Mouse (Mus musculus) liver, embryonic 12.5 days (tissue): ENCODE results near the gene Ogg1. TPM values are rescaled to one million over a fixed set of nuclear protein-coding genes. Genes with fewer than 3 reads are reported as not detected.

ENCODE experiments used
- ATAC-seq: fragments of 200-750 bp; cut with Nextera tagmentation; 2 replicates; pipeline ENCODE4 v1.8.0; 2017; ENCODE audit warnings: moderate number of reproducible peaks, mild to moderate bottlenecking, moderate library complexity
- H3K27ac ChIP-seq: fragments of 300-500 bp; sonication (generic); 2 replicates; pipeline ENCODE4 v1.5.1; 2016; ENCODE audit warnings: mild to moderate bottlenecking
- H3K27me3 ChIP-seq: fragments of 300-500 bp; sonication (generic); replicated peaks from 2 replicates; pipeline ENCODE4 v1.6.1; 2016; ENCODE audit warnings: mild to moderate bottlenecking, moderate library complexity
- H3K36me3 ChIP-seq: fragments of 300-500 bp; sonication (generic); 2 replicates; pipeline ENCODE4 v1.6.1; 2016; ENCODE audit warnings: mild to moderate bottlenecking, moderate library complexity
- H3K4me1 ChIP-seq: fragments of 300-500 bp; sonication (generic); 2 replicates; pipeline ENCODE4 v1.6.1; 2016
- H3K4me2 ChIP-seq: fragments of 300-500 bp; sonication (generic); 2 replicates; pipeline ENCODE4 v1.6.1; 2016; ENCODE audit warnings: mild to moderate bottlenecking, moderate library complexity
- H3K4me3 ChIP-seq: fragments of 300-500 bp; sonication (generic); 2 replicates; pipeline ENCODE4 v1.5.1; 2016; ENCODE audit warnings: mild to moderate bottlenecking, moderate library complexity
- H3K9ac ChIP-seq: fragments of 300-500 bp; sonication (generic); 2 replicates; pipeline ENCODE4 v1.6.1; 2016; ENCODE audit warnings: mild to moderate bottlenecking, moderate library complexity
- H3K9me3 ChIP-seq: fragments of 300-500 bp; sonication (generic); replicated peaks from 2 replicates; pipeline ENCODE4 v1.6.1; 2016; ENCODE audit warnings: mild to moderate bottlenecking, moderate library complexity
- WGBS: fragments of 180-500 bp; shearing (Covaris S2); methylation state at CpG from one replicate; pipeline ENCODE4 v1.1.7; 2016; ENCODE audit not compliant: insufficient replicate concordance; 5-methylcytosine and 5-hydroxymethylcytosine counted together
- polyA plus RNA-seq: library from polyadenylated mRNA; unstranded; fragments of >200 nt; fragmentation: Nextera tagmentation; extraction: Ambion mirVana; gene quantifications from 2 replicates; pipeline ENCODE4 v1.2.1, GENCODE M21; 2016

Ogg1 gene
- 8.7 and 9.1 TPM in 2 replicates for polyA plus RNA-seq

DNA sequence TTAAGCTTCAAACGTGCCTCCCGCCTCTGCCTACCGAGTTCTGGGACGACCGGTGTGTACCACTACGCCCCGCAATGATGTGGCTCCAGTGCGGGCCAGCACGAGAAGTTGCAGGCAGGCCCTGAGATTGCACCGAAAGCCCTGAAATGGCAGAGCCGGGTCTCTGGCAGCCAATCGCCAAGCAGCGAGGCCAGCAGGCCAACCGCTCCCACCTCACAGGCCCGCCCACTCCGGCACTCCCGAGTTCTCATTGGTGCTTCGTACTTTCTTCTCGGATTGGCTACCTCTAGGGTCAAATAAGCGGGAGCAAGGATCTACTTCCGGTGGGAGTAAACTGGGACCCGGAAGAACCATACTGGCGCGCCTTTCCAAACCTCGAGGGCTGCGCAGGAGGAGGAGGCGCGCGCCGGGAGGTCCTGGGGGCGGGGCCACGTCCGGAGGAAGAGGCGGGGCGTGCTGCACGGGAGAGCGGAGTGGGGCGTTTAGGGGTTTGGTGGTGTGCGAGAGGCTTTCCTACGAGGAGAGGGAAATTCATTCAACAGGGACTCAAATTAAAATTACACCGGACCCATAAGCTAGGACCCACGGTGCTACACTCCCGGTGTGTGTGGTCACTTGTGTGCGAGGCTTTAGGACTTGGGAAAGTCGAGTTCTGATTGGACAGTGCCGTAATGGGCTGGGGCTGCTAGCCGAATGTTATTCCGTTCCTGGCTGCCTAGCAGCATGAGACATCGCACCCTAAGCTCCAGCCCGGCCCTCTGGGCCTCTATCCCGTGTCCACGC is at the start of gene Ogg1:
Gene Ogg1 (plus strand): TSS at position 440 of the 783 bp plus-strand sequence.
- peaks cover 40% of the 10 kb centered on the region for H3K4me1 ChIP-seq
- peaks cover 57% of the 10 kb centered on the region for H3K36me3 ChIP-seq
- peak within 1 kb of the TSS; percentile 74 for H3K9ac ChIP-seq
- under 1% methylated on average over 52 of the region's 52 CpGs for WGBS
- peak within 1 kb of the TSS; percentile 71 for H3K4me3 ChIP-seq
- H3K27ac ChIP-seq, result peak within 1 kb of the TSS; percentile 89
- peak; percentile 98 for ATAC-seq
- no peaks in the 10 kb centered on the region for H3K9me3 ChIP-seq
- no peaks in the 10 kb centered on the region for H3K27me3 ChIP-seq
- H3K4me2 ChIP-seq, result peak within 1 kb of the TSS; percentile 95

DNA sequence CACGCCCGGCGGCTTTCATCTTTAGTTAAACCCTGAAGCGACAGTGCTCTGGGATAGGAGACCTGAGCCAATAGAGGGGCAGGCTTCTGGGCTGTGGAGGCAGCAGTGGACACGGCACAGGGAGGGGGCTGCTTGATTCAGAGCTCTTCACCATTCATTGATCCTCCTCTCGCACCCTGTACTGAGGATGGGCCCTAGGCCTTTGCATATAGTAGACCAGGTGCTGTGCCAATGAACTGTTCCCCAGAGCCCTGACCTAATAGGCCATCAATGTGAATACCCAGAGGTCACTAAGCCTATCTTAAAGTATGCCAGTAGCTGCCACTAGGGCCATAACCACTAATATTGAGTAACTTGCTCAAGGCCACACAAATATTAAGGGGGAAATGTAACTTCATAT is 45.1 kb upstream of the Ogg1 start:
- 48% methylated on average over 6 of the region's 6 CpGs for WGBS

DNA sequence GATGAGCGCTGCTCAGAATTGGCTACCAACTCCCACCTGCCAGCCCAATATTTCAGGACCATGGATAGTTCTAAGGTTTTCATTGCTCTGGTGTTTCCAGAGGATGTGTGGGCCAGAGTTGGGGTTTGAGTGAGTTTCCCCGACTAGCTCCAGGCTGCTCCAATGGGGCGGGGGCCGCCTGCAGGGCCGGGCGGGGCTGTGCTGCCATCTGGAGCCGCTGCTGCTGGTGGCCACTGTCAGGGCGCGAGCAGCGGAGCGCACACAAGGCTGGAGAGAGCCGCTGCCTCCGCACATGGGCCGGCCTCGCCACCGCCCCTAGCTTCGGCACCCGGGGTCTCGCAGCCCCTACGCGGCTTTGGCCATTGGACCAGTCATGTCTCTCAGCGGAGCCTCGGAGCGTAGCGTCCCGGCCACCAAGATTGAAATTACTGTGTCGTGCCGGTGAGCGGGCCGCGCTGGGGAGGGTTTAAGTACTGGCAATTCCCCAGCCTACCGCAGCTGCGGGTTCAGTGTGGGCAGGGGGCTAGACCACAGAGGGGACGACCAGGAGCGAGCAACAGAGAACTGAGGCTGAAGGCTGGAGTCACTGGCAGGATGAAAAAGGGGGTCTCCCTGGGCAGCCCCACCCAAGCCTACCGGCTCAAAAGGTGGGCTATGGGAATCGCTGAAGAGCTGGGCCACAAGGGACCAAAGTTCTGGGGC is 44.5 kb upstream of the Ogg1 start, which contains the start of gene Cpne9:
Gene Cpne9 (plus strand): TSS at position 207 of the 702 bp plus-strand sequence.
- Histone ChIP-seq H3K27me3 (peaks cover 56% of the 10 kb centered on the region), H3K27ac (no peak within 1 kb of the TSS), H3K4me3 (no peak within 1 kb of the TSS), H3K36me3 (peaks cover 8% of the 10 kb centered on the region), H3K4me2 (0 out of 2 replicates have a peak within 1 kb of the TSS, but pooled peaks have one; percentile 9), H3K9ac (no peak within 1 kb of the TSS), H3K4me1 (no peaks in the 10 kb centered on the region), H3K9me3 (no peaks in the 10 kb centered on the region)
- 4% methylated on average over 37 of the region's 37 CpGs for WGBS
- peak; percentile 45; the same call in 1 of the 2 replicates for ATAC-seq

More for the DNA sequence above, 45.1 kb upstream of the Ogg1 start:
- H3K9ac ChIP-seq, result no peak overlapping the region
- H3K27me3 ChIP-seq, result peaks cover 56% of the 10 kb centered on the region
- no peaks in the 10 kb centered on the region for H3K4me1 ChIP-seq
- H3K4me3 ChIP-seq, result no peak overlapping the region
- H3K9me3 ChIP-seq, result no peaks in the 10 kb centered on the region
- no peak overlapping the region for H3K4me2 ChIP-seq
- no peak overlapping the region for H3K27ac ChIP-seq
- ATAC-seq, result no peak; the same call in 1 of the 2 replicates
- peaks cover 8% of the 10 kb centered on the region for H3K36me3 ChIP-seq

DNA sequence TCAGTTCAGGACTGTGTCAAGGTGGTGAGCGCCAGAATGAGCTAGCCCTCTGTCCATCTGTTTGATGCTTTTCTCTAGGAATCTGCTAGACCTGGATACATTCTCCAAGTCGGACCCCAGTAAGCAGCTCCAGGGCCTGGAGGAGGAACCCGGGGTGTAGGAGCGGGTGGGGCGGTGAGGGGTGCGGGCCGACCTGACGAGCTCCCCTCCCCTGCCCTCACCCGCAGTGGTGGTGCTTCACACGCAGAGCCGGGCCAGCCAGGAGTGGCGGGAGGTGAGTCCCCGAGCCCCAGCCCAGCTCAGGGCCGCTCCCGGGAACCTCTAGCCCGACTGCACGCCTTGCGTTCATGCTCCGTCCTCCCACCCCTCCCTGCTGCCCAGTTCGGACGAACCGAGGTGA is 43.8 kb upstream of the Ogg1 start:
- Histone ChIP-seq H3K4me3 (no peak overlapping the region), H3K27me3 (peaks cover 56% of the 10 kb centered on the region), H3K9ac (no peak overlapping the region), H3K27ac (no peak overlapping the region), H3K9me3 (no peaks in the 10 kb centered on the region), H3K4me1 (no peaks in the 10 kb centered on the region), H3K36me3 (peaks cover 2% of the 10 kb centered on the region), H3K4me2 (no peak overlapping the region)
- no peak for ATAC-seq
- 4% methylated on average over 22 of the region's 22 CpGs for WGBS

DNA sequence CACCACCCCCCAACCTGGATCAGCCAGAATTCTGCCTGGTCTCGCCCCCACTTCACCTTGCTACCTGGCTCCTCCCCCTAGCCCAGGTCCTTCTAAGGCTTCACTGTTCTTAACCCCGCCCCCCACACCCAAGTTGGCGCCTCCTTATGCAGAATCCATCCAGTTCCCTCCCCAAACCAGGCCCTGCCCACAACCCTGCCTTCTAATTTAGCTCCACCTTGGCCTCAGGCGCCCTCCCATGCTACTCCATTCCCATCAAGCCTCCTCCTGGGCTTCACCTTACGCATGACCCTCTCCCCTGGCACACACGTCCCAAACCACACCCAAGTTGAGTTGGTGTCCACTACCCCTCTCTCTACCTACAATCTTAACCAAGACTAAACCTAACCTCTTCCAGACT is 43.3 kb upstream of the Ogg1 start:
- H3K27me3 ChIP-seq, result peaks cover 56% of the 10 kb centered on the region
- no peaks in the 10 kb centered on the region for H3K36me3 ChIP-seq
- H3K4me2 ChIP-seq, result no peak overlapping the region
- no peaks in the 10 kb centered on the region for H3K9me3 ChIP-seq
- no peak overlapping the region for H3K27ac ChIP-seq
- no peak overlapping the region for H3K4me3 ChIP-seq
- H3K9ac ChIP-seq, result no peak overlapping the region
- no peak for ATAC-seq
- 7% methylated on average over 6 of the region's 6 CpGs for WGBS
- H3K4me1 ChIP-seq, result no peaks in the 10 kb centered on the region

DNA sequence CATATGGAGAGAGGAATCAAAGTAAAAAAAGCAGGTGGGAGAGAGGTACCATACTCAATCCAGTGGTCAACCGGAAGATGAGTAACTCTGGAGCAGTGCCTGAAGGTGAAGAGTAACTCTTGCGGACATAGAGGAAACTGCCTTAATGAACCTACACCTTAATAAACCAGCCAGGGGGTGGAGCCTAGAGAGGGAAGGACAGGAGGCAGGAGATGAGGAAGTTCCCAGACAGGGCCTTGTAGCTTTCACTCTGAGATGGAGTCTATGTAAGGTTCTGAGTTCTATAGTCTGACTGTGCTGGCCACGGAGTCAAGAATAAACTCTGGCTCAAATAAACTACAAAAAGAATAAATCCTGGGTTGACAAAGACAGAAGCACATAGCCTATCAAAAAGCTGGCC is 41.8 kb upstream of the Ogg1 start:
- Histone ChIP-seq H3K4me3 (no peak overlapping the region), H3K4me2 (no peak overlapping the region), H3K27ac (no peak overlapping the region), H3K9ac (no peak overlapping the region), H3K4me1 (no peaks in the 10 kb centered on the region), H3K36me3 (no peaks in the 10 kb centered on the region), H3K9me3 (no peaks in the 10 kb centered on the region), H3K27me3 (peaks cover 56% of the 10 kb centered on the region)
- WGBS, result 61% methylated on average over 3 of the region's 3 CpGs
- no peak for ATAC-seq

DNA sequence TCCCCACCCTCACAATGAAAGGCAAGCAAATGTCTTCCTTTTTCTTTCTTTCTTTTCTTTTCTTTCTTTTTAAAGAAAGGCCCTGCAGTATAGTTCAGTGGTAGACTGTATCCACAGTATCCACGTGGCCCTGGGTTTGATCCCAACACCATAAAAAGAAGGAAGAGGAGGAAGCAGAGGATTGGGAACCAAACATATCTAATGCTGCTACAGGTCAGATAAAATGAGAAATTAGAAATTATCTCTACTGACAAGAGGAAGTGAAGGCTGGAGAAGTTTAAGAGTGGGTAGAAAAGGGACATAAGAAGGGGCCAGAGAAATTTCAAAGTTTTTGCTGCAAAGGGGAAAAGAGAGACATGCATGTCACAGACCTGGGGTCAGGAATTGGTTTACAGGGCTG is 40.5 kb upstream of the Ogg1 start:
- peaks cover 48% of the 10 kb centered on the region for H3K27me3 ChIP-seq
- no peak overlapping the region for H3K27ac ChIP-seq
- no peak overlapping the region for H3K9ac ChIP-seq
- H3K4me3 ChIP-seq, result no peak overlapping the region
- no peak overlapping the region for H3K4me2 ChIP-seq
- no peaks in the 10 kb centered on the region for H3K36me3 ChIP-seq
- no peak for ATAC-seq
- H3K4me1 ChIP-seq, result no peaks in the 10 kb centered on the region
- 59% methylated on average over 1 of the region's 1 CpGs for WGBS
- no peaks in the 10 kb centered on the region for H3K9me3 ChIP-seq

DNA sequence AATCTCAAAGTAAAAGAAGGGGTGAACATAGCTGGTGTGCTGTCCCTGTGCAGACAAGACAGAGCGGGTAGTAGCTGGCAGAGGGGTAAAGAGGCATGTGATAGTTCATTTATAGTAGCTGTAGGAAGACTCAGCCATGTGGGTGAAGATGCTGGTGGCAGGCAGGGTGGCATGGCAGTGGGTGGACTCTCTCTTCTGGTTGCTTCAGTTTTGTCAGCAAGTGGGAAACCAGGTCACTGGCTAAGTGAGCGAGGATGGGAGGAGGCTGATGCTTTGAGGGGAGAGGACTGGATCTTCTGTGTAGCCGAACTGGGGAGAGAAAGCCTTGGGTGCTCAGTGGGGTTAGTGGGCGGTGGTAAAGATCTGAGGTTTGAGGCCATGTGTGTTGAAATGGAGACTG is 39.5 kb upstream of the Ogg1 start:
- Histone ChIP-seq H3K27ac (no peak overlapping the region), H3K9ac (no peak overlapping the region), H3K4me1 (no peaks in the 10 kb centered on the region), H3K36me3 (no peaks in the 10 kb centered on the region), H3K4me2 (no peak overlapping the region), H3K27me3 (peaks cover 38% of the 10 kb centered on the region), H3K4me3 (no peak overlapping the region), H3K9me3 (no peaks in the 10 kb centered on the region)
- 55% methylated on average over 4 of the region's 4 CpGs for WGBS
- ATAC-seq, result no peak

DNA sequence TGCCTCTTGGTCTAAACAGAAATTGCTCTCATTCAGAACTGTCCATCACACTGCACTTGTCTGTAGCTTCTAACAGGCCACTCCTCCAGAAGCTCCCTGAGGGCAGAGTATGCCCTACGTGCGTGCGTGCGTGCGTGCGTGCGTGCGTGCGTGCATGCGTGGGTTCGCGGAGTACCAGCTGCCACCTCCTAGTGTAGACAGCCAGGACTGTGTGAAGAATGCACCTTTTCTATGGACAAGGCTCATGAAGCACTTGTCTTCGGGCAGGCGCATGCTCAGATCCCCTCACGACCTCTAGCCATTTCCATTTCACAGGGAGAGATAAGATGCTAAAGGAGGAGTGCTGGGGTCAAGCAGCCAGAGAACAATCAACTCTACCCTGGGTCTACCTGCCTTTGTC is 37.4 kb upstream of the Ogg1 start:
- Histone ChIP-seq H3K36me3 (no peaks in the 10 kb centered on the region), H3K27ac (no peak overlapping the region), H3K4me2 (no peak overlapping the region), H3K4me1 (no peaks in the 10 kb centered on the region), H3K9me3 (no peaks in the 10 kb centered on the region), H3K9ac (no peak overlapping the region), H3K4me3 (no peak overlapping the region), H3K27me3 (peaks cover 23% of the 10 kb centered on the region)
- 89% methylated on average over 15 of the region's 15 CpGs for WGBS
- ATAC-seq, result no peak

DNA sequence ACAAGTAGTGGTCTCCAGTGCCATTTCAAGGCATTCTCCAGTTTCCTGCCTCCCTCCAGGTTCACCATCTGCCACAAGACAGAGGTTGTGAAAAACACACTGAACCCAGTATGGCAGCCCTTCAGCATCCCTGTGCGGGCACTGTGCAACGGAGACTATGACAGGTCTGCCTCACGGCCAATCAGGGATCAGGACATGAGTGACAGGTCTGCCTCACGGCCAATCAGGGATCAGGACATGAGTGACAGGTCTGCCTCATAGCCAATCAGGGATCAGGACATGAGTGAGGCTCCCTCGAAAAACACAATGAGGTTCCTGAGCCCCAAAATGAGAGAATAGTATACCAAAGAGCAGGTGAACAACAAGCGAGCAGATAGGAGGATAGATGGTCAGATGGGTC is 36.4 kb upstream of the Ogg1 start:
- no peak for ATAC-seq
- Histone ChIP-seq H3K4me2 (no peak overlapping the region), H3K4me1 (no peaks in the 10 kb centered on the region), H3K27ac (no peak overlapping the region), H3K36me3 (no peaks in the 10 kb centered on the region), H3K9me3 (no peaks in the 10 kb centered on the region), H3K9ac (no peak overlapping the region), H3K27me3 (peaks cover 13% of the 10 kb centered on the region), H3K4me3 (no peak overlapping the region)
- WGBS, result 57% methylated on average over 6 of the region's 6 CpGs

DNA sequence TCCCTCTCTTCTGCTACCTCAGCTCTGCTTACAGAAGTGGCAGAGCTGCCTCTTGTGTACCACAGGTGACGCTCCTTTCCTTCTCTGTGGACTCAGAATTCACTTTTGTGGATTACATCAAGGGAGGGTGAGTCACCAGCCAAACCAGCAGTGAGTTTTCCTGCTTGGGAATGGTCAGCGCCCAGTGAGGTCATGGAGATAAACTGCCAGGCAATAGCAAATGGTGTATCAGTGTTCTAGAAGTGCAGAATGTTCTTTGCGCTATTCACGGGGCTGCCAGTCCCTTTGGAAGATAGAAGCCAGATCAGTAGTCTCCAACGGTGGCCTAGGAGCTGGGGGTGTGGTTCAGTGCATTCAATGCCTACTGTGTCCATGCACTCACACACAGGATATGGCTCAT is 33.8 kb upstream of the Ogg1 start:
- H3K4me1 ChIP-seq, result 0 out of 2 replicates have a peak, but pooled peaks cover 8% of the 10 kb centered on the region
- no peaks in the 10 kb centered on the region for H3K36me3 ChIP-seq
- H3K9me3 ChIP-seq, result no peaks in the 10 kb centered on the region
- no peak overlapping the region for H3K27ac ChIP-seq
- H3K4me3 ChIP-seq, result no peak overlapping the region
- peaks cover 6% of the 10 kb centered on the region; the same call in 1 of the 2 replicates for H3K27me3 ChIP-seq
- 59% methylated on average over 5 of the region's 5 CpGs for WGBS
- no peak for ATAC-seq
- H3K4me2 ChIP-seq, result no peak overlapping the region
- H3K9ac ChIP-seq, result no peak overlapping the region

DNA sequence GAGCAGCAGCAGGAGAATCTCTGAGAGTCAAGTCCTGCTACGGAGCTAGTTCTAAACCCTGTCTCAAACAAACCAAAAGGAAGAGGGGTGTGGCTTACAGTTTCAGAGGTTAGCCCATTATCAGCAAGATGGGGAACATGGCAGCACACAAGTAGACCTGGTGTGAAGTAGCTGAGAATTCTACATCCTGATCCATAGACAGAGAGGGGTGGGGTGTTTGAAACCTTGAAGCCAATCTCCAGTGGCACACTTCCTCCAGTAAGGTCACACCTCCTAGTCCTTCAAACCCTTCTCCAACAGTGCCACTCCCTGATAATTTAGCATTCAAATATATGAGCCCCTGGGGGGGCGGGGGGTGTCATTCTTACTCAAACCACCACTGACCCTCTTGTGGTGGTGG is 30.7 kb upstream of the Ogg1 start:
- no peaks in the 10 kb centered on the region for H3K9me3 ChIP-seq
- WGBS, result 67% methylated on average over 2 of the region's 2 CpGs

More for the DNA sequence above, 30.7 kb upstream of the Ogg1 start:
- Histone ChIP-seq H3K9ac (no peak overlapping the region), H3K27ac (no peak overlapping the region), H3K27me3 (peaks cover 6% of the 10 kb centered on the region; the same call in 1 of the 2 replicates), H3K4me3 (no peak overlapping the region), H3K4me2 (no peak overlapping the region), H3K4me1 (0 out of 2 replicates have a peak, but pooled peaks cover 8% of the 10 kb centered on the region), H3K36me3 (no peaks in the 10 kb centered on the region)
- ATAC-seq, result no peak
